Mouse (Mus musculus): ENCODE measurements around the gene C1qtnf3. TPM values are rescaled to one million over a fixed set of nuclear protein-coding genes. Genes with fewer than 3 reads are reported as not detected.

Gene C1qtnf3
- total and polyA plus RNA-seq, 3 experiments, result 0.27 TPM; not detected in 2

DNA sequence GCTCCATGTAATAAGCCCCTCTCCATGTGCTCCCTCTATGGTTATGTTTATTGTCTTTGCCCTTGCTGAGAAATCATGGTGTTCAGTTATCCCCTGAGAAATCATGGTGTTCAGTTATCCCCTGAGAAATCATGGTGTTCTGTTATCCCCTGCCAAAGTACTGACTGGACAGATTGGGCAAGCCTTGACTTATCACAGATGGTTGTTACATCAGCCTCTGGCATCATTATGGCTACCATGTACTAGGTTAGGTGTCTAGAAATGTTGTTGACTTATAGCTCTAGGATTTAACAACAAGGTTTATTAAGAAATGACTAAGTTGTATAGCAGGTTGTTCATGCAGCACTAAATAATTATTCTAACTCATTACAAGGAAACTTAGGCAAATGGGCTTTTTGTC is 30.1 kb upstream of the C1qtnf3 start:
- H3K4me3 ChIP-seq, result no peak overlapping the region
- no peaks in the 10 kb centered on the region for H3K27me3 ChIP-seq (ENCODE audit: control insufficient read depth, insufficient read depth, low read length)
- H3K4me1 ChIP-seq (ENCODE audit: control insufficient read depth, insufficient read depth, low read length), result no peaks in the 10 kb centered on the region; the same call in 1 of the 2 replicates
- H3K36me3 ChIP-seq (ENCODE audit: control insufficient read depth, insufficient read depth, low read length), result no peaks in the 10 kb centered on the region
- TF ChIP-seq POLR2A (IDR thresholded peaks at IDR 0.05; ENCODE audit: insufficient read depth, low read depth, low read length), result no peak
- no peak for TF ChIP-seq EP300 (IDR thresholded peaks at IDR 0.05; ENCODE audit: insufficient read depth, low read depth, low read length)
- no peak for TF ChIP-seq CTCF (IDR thresholded peaks at IDR 0.05)
- no peak overlapping the region for H3K9ac ChIP-seq (ENCODE audit: low read depth, low read length)
- no peaks in the 10 kb centered on the region for H3K79me2 ChIP-seq (replicated peaks; ENCODE audit: control insufficient read depth, insufficient read depth, low read length)
- H3K27ac ChIP-seq, result no peak overlapping the region
- no peak for DNase-seq
- intact Hi-C loops (cut with DNase I), result loop anchor here (5.0 kb wide), 2 partner anchors 60 to 400 kb away; partner anchors contain the start of gene Amacr

DNA sequence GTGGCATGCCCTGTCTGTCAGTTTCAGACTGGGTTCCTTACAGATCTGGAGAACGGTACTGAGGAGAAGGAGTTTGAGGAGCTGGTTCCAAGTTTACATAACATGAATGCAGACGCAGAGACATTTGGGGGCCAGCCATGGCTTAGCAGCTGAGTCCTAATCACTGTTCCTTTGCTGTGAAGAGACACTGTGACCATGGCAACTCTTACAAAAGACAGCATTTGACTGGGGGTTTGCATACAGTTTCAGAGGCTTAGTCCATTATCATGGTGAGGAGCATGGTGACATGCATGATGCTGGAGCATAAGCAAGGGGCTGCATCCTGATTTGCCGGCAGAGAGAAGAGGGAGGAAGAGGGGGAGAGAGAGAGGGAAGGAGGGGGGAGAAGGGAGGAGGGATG is 29.6 kb upstream of the C1qtnf3 start:
- intact Hi-C loops (cut with DNase I), result loop anchor here (5.0 kb wide), 2 partner anchors 60 to 400 kb away; partner anchors contain the start of gene Amacr
- 50% methylated on average over 3 of the region's 3 CpGs for WGBS
- no peaks in the 10 kb centered on the region for H3K79me2 ChIP-seq (replicated peaks; ENCODE audit: control insufficient read depth, insufficient read depth, low read length)
- no peak for TF ChIP-seq CTCF (IDR thresholded peaks at IDR 0.05)
- TF ChIP-seq EP300 (IDR thresholded peaks at IDR 0.05; ENCODE audit: insufficient read depth, low read depth, low read length), result no peak
- H3K4me1 ChIP-seq (ENCODE audit: control insufficient read depth, insufficient read depth, low read length), result no peaks in the 10 kb centered on the region; the same call in 1 of the 2 replicates
- H3K27me3 ChIP-seq (ENCODE audit: control insufficient read depth, insufficient read depth, low read length), result no peaks in the 10 kb centered on the region
- no peak overlapping the region for H3K4me3 ChIP-seq
- H3K27ac ChIP-seq, result no peak overlapping the region
- DNase-seq, result no peak
- H3K36me3 ChIP-seq (ENCODE audit: control insufficient read depth, insufficient read depth, low read length), result no peaks in the 10 kb centered on the region
- no peak overlapping the region for H3K9ac ChIP-seq (ENCODE audit: low read depth, low read length)

DNA sequence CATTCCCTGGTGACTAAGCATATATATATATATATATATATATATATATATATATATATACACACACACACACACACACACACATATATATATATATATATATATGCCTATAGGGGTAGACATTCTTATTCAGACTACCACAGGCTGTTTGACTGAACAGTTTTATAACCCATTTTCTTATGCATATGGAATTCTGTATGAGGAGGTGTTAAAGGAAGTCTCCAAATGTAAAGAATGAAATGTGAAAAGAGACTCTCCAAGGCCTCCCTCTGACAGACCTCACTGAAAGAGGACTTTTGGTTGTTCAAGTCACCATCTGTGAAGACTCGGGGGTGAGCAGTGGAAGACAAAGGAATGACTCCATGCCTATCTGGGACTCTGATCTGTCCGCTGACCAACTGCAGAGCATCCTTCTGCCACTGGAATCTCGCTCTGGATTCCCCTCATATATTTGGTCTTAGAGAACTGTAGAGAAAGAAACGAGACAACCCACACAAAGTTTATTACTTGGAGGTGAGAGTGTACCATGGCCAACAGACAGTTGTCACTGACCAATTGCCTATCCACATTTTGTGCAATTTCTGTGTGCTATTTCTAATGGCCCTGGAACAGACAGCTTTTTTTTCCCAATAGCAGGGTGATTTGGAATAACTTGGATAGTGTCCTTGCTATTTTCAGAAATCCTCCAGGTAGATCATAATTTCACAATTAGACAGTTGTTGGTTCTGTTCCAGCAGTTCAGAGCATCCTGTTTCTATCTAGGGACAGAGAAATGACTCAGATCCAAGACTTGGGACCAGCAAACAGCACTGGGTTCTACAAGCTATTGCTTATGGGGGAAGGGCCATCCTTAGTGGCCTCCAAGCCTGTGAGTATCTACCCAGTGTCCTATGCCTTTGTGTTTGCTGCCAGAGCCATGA is 28.8 kb upstream of the C1qtnf3 start:
- Histone ChIP-seq H3K36me3 (ENCODE audit: control insufficient read depth, insufficient read depth, low read length) (no peaks in the 10 kb centered on the region), H3K27me3 (ENCODE audit: control insufficient read depth, insufficient read depth, low read length) (no peaks in the 10 kb centered on the region), H3K9ac (ENCODE audit: low read depth, low read length) (no peak overlapping the region), H3K4me3 (no peak overlapping the region), H3K79me2 (replicated peaks; ENCODE audit: control insufficient read depth, insufficient read depth, low read length) (no peaks in the 10 kb centered on the region), H3K4me1 (ENCODE audit: control insufficient read depth, insufficient read depth, low read length) (no peaks in the 10 kb centered on the region; the same call in 1 of the 2 replicates), H3K27ac (no peak overlapping the region)
- DNase-seq, result no peak
- intact Hi-C loops (cut with DNase I), result loop anchor here (5.0 kb wide), 2 partner anchors 59 to 399 kb away; partner anchors contain the start of gene Amacr
- TF ChIP-seq EP300 (IDR thresholded peaks at IDR 0.05; ENCODE audit: insufficient read depth, low read depth, low read length), result no peak
- TF ChIP-seq POLR2A (IDR thresholded peaks at IDR 0.05; ENCODE audit: insufficient read depth, low read depth, low read length), result no peak
- no peak for TF ChIP-seq CTCF (IDR thresholded peaks at IDR 0.05)
- WGBS, result 64% methylated on average over 4 of the region's 4 CpGs

DNA sequence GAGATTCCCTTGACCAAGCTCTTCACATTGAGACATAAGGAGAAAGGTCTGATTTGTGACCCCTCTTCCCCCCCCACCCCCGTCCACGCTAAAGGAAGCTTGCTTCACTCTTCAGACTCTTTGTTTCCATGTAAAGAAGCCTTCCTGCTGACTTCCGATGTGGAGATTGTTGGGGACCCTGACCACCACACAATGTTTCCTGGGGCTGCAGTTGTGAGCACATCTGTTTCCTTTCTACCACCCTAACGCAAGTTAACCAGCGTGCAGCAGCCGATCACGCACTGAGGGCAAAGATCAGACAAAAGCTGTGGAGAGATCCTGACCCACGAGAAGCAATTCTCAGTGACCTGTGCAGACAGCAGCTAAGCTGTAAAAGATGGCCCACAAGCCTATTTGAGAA is 24.8 kb upstream of the C1qtnf3 start:
- no peaks in the 10 kb centered on the region for H3K36me3 ChIP-seq (ENCODE audit: control insufficient read depth, insufficient read depth, low read length)
- DNase-seq, result no peak
- no peaks in the 10 kb centered on the region for H3K79me2 ChIP-seq (replicated peaks; ENCODE audit: control insufficient read depth, insufficient read depth, low read length)
- TF ChIP-seq POLR2A (IDR thresholded peaks at IDR 0.05; ENCODE audit: insufficient read depth, low read depth, low read length), result no peak
- no peak for TF ChIP-seq CTCF (IDR thresholded peaks at IDR 0.05)
- TF ChIP-seq EP300 (IDR thresholded peaks at IDR 0.05; ENCODE audit: insufficient read depth, low read depth, low read length), result no peak
- intact Hi-C loops (cut with DNase I), result no loop called here
- H3K27ac ChIP-seq, result no peak overlapping the region
- no peaks in the 10 kb centered on the region; the same call in 1 of the 2 replicates for H3K4me1 ChIP-seq (ENCODE audit: control insufficient read depth, insufficient read depth, low read length)
- H3K27me3 ChIP-seq (ENCODE audit: control insufficient read depth, insufficient read depth, low read length), result no peaks in the 10 kb centered on the region
- H3K9ac ChIP-seq (ENCODE audit: low read depth, low read length), result no peak overlapping the region
- H3K4me3 ChIP-seq, result no peak overlapping the region
- 48% methylated on average over 8 of the region's 8 CpGs for WGBS

DNA sequence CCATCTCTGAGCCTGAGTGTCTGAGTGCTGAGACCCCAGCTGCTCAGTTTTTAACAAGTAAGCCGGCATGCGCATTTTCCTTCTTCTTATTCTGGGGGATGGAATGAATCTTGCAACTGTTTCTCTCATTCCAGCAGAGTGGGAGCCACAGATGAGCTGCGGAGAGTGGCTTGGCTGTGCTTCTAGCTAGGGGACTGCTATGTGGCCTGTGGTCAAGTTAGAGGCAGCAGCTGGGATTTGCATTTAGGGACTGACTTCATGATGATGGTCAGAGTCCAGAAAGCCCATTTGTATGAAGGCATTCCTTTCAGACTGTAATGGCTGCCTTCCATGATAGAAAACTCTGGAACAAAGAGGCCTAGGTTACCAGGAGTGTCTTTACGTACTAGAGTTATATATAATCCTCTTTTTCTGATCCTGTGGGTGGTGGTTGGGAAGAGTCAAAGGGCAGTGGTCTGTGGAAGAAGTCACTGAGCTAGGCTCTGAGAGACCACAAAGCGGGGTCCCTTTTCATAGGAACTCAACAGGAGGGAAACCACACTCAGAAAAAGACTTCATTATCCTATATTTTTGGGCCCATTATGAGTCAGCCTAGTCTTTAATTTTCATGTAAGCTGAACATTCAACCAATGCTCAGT is 23.4 kb upstream of the C1qtnf3 start:
- intact Hi-C loops (cut with DNase I), result no loop called here
- WGBS, result 88% methylated on average over 5 of the region's 5 CpGs
- Histone ChIP-seq H3K79me2 (replicated peaks; ENCODE audit: control insufficient read depth, insufficient read depth, low read length) (no peaks in the 10 kb centered on the region), H3K9ac (ENCODE audit: low read depth, low read length) (no peak overlapping the region), H3K27ac (no peak overlapping the region), H3K27me3 (ENCODE audit: control insufficient read depth, insufficient read depth, low read length) (0 out of 2 replicates have a peak, but pooled peaks cover 2% of the 10 kb centered on the region), H3K4me1 (ENCODE audit: control insufficient read depth, insufficient read depth, low read length) (no peaks in the 10 kb centered on the region), H3K36me3 (ENCODE audit: control insufficient read depth, insufficient read depth, low read length) (no peaks in the 10 kb centered on the region), H3K4me3 (no peak overlapping the region)
- DNase-seq, result no peak
- TF ChIP-seq POLR2A (IDR thresholded peaks at IDR 0.05; ENCODE audit: insufficient read depth, low read depth, low read length), result no peak
- TF ChIP-seq EP300 (IDR thresholded peaks at IDR 0.05; ENCODE audit: insufficient read depth, low read depth, low read length), result no peak
- TF ChIP-seq CTCF (IDR thresholded peaks at IDR 0.05), result no peak

Measured in heart, adult 2 months (tissue).